Mouse (Mus musculus) retina, embryonic 14.5 days (tissue): Measurements from ENCODE around the gene Olfr1148.

Experiments
- DNase-seq: peaks from one replicate; pipeline ENCODE4 v3.0.0-alpha.2; 2015; ENCODE audit warnings: low spot score

Olfr1148 gene

DNA sequence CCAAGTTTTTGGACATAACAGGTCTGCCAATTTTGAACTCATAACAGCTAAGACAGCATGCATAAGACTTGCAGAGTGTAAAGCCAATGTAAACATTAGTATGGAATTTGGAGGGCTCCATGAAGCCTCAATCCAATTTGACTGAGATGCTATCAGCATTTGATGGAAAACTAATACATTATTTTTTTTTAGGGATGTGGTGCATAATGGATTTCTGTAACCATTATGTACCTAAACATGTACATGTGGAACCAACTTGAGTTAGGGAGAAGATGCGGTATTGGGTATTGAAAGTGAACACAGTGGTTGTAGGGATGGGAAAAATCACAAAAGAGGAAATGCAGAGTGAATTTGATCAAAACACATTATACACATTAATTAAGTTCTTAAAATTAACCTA lies at the start of gene Olfr1148:
Olfr1148 (plus strand) TSS at position 301 of the 400 bp plus-strand sequence.
- DNase-seq, result no peak

DNA sequence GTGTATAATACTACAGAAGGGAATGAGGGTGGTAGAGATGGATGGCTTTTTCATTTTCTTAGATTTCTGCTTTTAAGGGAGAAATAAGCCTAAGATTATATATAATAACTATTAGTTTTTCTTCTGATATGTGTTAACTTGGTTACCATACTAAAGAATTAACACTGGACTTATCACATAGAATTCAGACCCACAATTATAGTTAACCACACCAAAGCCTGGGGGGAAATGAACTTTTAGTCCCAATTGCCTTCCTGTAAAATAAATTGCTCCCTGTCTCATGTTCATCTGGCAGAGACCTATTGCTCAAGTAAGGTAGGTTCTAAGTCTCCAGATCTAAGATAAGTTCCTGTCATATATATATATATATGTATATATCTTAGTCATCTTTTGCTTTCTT lies 30.0 kb upstream of the Olfr1148 start, which contains the start of gene Olfr1143:
Olfr1143 (plus strand) TSS at position 301 of the 400 bp plus-strand sequence.
- no peak for DNase-seq

DNA sequence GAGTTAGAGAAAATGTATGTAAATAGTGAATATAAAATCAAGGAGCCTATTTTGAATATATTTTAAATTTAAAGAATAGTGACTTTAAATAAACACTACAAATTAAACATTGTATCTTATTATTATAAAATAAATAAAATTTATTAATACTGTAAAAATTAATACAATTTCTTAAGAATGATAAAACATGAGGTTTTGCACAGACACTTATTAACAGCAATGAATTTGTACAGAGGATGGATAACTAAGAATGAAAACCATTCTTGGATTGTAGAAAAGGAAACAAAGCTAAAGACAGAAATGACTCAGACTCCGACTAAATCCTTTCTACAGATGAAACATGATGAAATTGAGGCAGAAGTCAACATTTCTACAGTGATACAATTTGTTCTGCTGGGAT lies 20.8 kb upstream of the Olfr1148 start, which contains the start of gene Olfr1145:
Olfr1145 (plus strand) TSS at position 301 of the 400 bp plus-strand sequence.
- no peak for DNase-seq

DNA sequence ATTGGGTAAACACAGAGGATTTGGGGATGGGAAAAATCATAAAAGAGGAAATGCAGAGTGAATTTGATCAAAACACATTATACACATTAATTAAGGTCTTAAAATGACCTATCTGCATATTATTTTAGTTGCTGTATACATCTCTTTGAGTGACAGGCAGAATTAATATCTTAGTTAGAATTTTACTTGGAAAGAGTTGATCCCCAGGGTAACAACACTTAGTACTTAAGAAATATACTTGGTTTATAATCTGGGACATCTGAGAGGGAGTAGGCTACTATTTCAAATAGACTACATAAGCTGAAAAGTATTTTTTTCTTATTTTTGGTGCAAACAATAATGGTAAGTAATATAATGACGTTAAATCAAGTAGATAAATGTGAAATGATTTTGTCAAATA lies 13.4 kb downstream of the Olfr1148 start, which contains the start of gene Olfr1150-ps1:
Olfr1150-ps1 (plus strand) TSS at position 301 of the 400 bp plus-strand sequence.
- no peak for DNase-seq

DNA sequence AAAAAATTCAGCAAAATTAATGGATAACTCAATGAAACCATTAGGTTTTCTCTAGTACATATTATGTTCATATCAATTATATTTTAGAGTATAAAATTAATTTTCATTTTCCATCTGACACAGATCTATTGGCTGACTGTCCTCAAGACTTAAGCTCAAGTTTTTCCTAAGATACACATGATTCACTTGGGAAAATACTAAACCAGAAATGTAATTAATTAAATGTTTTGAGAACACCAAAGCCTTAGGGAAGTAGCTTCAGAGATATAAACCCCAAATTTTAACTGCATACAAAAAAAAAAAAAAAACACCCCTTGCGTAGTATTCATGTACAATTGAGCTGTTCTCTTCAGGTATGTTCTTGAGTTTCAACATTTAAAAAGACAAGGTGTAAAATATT lies 25.2 kb downstream of the Olfr1148 start, which contains the start of gene Olfr1151:
Olfr1151 (plus strand) TSS at position 301 of the 400 bp plus-strand sequence.
- DNase-seq, result no peak

DNA sequence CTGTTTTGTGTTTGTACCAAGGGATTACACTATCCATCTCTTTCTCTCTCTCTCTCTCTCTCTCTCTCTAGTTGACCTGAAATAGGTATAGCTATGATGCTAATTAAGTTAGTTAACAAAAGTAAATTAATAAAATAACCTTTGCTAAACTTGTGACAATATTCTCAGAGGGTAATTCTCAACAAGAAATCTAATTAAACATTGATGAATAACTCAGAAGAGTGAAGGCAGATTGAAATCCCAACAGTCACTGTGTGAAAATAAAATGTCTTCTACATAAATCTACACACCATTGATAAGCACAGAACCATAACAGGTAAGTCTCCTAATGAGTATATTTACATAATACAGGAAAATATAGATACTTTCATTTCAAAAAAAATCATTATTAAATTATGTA lies 35.9 kb downstream of the Olfr1148 start, which contains the start of gene Olfr1152:
Olfr1152 (plus strand) TSS at position 301 of the 400 bp plus-strand sequence.
- no peak for DNase-seq
